Mouse (Mus musculus) heart, embryonic 11.5 days (tissue): ENCODE data around the gene Fam193b. TPM values are rescaled to one million over a fixed set of nuclear protein-coding genes. Genes with fewer than 3 reads are reported as not detected.

Source experiments
- ATAC-seq: fragments of 200-750 bp; cut with Nextera tagmentation; replicated peaks from 2 replicates; pipeline ENCODE4 v1.8.0; 2017; ENCODE audit warnings: moderate library complexity; ENCODE audit not compliant: insufficient number of reproducible peaks, low FRiP score, low TSS enrichment
- H3K27ac ChIP-seq: fragments of 300-500 bp; sonication (generic); 2 replicates; pipeline ENCODE4 v1.5.1; 2014; ENCODE audit warnings: mild to moderate bottlenecking, low read depth, low read length
- H3K27me3 ChIP-seq: fragments of 300-500 bp; sonication (generic); 2 replicates; pipeline ENCODE4 v1.6.1; 2014; ENCODE audit warnings: mild to moderate bottlenecking, low read length, mixed read lengths; ENCODE audit not compliant: control insufficient read depth, insufficient read depth
- H3K36me3 ChIP-seq: fragments of 300-500 bp; sonication (generic); 2 replicates; pipeline ENCODE4 v1.6.1; 2014; ENCODE audit warnings: mild to moderate bottlenecking, low read length, moderate library complexity, mixed read lengths; ENCODE audit not compliant: control insufficient read depth, insufficient read depth
- H3K4me1 ChIP-seq: fragments of 300-500 bp; sonication (generic); 2 replicates; pipeline ENCODE4 v1.6.1; 2014; ENCODE audit warnings: low read length; ENCODE audit not compliant: control insufficient read depth, insufficient read depth
- H3K4me2 ChIP-seq: fragments of 300-500 bp; sonication (generic); 2 replicates; pipeline ENCODE4 v1.6.1; 2014; ENCODE audit warnings: mild to moderate bottlenecking, moderate library complexity
- H3K4me3 ChIP-seq: fragments of 300-500 bp; sonication (generic); 2 replicates; pipeline ENCODE4 v1.5.1; 2014; ENCODE audit warnings: low read depth, low read length
- H3K9ac ChIP-seq: fragments of 300-500 bp; sonication (generic); 2 replicates; pipeline ENCODE4 v1.6.1; 2014; ENCODE audit warnings: mild to moderate bottlenecking, low read depth, low read length, moderate library complexity
- H3K9me3 ChIP-seq: fragments of 300-500 bp; sonication (generic); replicated peaks from 2 replicates; pipeline ENCODE4 v1.6.1; 2016; ENCODE audit warnings: low read length; ENCODE audit not compliant: control insufficient read depth
- WGBS: fragments of 180-500 bp; shearing (Covaris S2); extraction: QIAGEN DNeasy Blood & Tissue Kit; methylation state at CpG from one replicate; pipeline ENCODE4 v1.1.7; 2014; ENCODE audit not compliant: insufficient replicate concordance; 5-methylcytosine and 5-hydroxymethylcytosine counted together
- polyA plus RNA-seq: library from polyadenylated mRNA; unstranded; fragments of >200 nt; fragmentation: Nextera tagmentation; extraction: Ambion mirVana; gene quantifications from 2 replicates; pipeline ENCODE4 v1.2.1, GENCODE M21; 2014

The Fam193b gene
- polyA plus RNA-seq, 1 experiment from 2014 or later, result 19.1 TPM

- Histone ChIP-seq H3K36me3 (peaks cover 21% of the 10 kb centered on the region), H3K4me2 (no peak overlapping the region), H3K27ac (no peak overlapping the region), H3K9ac (no peak overlapping the region), H3K4me3 (no peak overlapping the region), H3K9me3 (no peaks in the 10 kb centered on the region), H3K27me3 (no peaks in the 10 kb centered on the region), H3K4me1 (peaks cover 5% of the 10 kb centered on the region; the same call in 1 of the 2 replicates)
- WGBS, result 2% methylated on average over 3 of the region's 3 CpGs
- no peak for ATAC-seq
These were observed 30.7 kb upstream of the Fam193b start for GRCm38 (mm10) chr13:55601611-55602010.

GRCm38 (mm10) chr13:55600657-55601056, 29.7 kb upstream of the Fam193b start:
- Histone ChIP-seq H3K4me2 (peak overlapping the region; percentile 67), H3K36me3 (peaks cover 22% of the 10 kb centered on the region), H3K27ac (no peak overlapping the region), H3K9me3 (no peaks in the 10 kb centered on the region), H3K4me1 (peaks cover 5% of the 10 kb centered on the region; the same call in 1 of the 2 replicates), H3K27me3 (no peaks in the 10 kb centered on the region), H3K9ac (peak overlapping the region; percentile 82), H3K4me3 (peak overlapping the region; percentile 79)
- ATAC-seq, result no peak
- 22% methylated on average over 9 of the region's 9 CpGs for WGBS

- ATAC-seq, result peak; percentile 82
- Histone ChIP-seq H3K27ac (no peak within 1 kb of the TSS), H3K9me3 (no peaks in the 10 kb centered on the region), H3K4me1 (peaks cover 8% of the 10 kb centered on the region; the same call in 1 of the 2 replicates), H3K4me2 (peak within 1 kb of the TSS; percentile 67), H3K4me3 (peak within 1 kb of the TSS; percentile 79), H3K36me3 (peaks cover 28% of the 10 kb centered on the region), H3K9ac (peak within 1 kb of the TSS; percentile 82), H3K27me3 (no peaks in the 10 kb centered on the region)
- 10% methylated on average over 50 of the region's 51 CpGs for WGBS
These were observed 28.9 kb upstream of the Fam193b start, which contains the start of gene B4galt7 for GRCm38 (mm10) chr13:55599566-55600540. B4galt7 (plus strand) TSS chr13:55599896.

GRCm38 (mm10) chr13:55596802-55597201, 25.9 kb upstream of the Fam193b start:
- Histone ChIP-seq H3K27me3 (no peaks in the 10 kb centered on the region), H3K4me1 (peaks cover 13% of the 10 kb centered on the region), H3K4me2 (no peak overlapping the region), H3K9me3 (no peaks in the 10 kb centered on the region), H3K9ac (no peak overlapping the region), H3K4me3 (no peak overlapping the region), H3K27ac (no peak overlapping the region), H3K36me3 (peaks cover 24% of the 10 kb centered on the region)
- ATAC-seq, result no peak
- 90% methylated on average over 12 of the region's 12 CpGs for WGBS

DNA sequence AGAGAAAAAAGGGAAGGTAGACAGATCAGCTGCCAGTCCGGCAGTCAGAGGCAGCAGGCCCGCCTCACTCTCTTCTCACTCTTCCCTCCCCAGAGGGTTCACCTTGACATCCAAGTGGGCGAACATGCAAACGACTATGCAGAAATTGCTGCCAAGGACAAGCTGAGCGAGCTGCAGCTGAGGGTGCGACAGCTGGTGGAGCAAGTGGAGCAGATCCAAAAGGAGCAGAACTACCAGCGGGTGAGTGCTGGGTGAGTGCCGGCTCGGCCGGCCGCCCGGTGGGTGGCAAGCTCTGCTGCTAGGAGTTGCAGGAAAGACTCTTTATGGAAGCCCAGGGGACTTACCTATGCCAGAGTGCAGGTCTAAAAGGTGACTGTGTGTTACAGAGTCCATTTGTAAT, 24.5 kb upstream of the Fam193b start:
- H3K9me3 ChIP-seq, result no peaks in the 10 kb centered on the region
- no peak overlapping the region for H3K27ac ChIP-seq
- no peak overlapping the region for H3K4me2 ChIP-seq
- no peaks in the 10 kb centered on the region for H3K27me3 ChIP-seq
- no peak overlapping the region for H3K4me3 ChIP-seq
- no peak overlapping the region for H3K9ac ChIP-seq
- ATAC-seq, result no peak
- peaks cover 8% of the 10 kb centered on the region for H3K4me1 ChIP-seq
- WGBS, result 89% methylated on average over 12 of the region's 12 CpGs
- peaks cover 24% of the 10 kb centered on the region for H3K36me3 ChIP-seq

DNA sequence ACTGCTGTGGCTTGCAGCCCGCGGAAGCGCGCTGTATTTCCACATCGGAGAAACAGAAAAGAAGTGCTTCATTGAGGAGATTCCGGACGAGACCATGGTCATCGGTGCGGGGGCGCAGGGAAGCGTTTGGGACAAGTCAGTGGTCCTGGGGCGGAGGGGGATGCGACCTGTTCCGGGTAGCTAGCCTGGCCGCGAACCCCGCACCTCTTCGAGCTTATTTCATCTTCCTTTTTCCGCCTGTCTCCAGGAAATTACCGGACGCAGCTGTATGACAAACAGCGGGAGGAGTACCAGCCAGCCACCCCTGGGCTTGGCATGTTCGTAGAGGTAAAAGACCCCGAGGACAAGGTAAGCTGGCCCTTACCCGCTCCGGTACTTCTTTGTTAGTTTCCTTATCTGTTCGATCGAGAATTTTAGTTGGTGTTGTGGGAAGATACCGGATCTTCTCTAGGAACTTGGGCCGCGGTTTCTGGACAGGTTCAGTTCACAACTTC, 22.4 kb upstream of the Fam193b start:
- H3K36me3 ChIP-seq, result peaks cover 24% of the 10 kb centered on the region
- H3K9me3 ChIP-seq, result no peaks in the 10 kb centered on the region
- H3K9ac ChIP-seq, result peak overlapping the region; percentile 90
- H3K4me3 ChIP-seq, result peak overlapping the region; percentile 89
- no peaks in the 10 kb centered on the region for H3K27me3 ChIP-seq
- peak overlapping the region; percentile 77 for H3K4me2 ChIP-seq
- H3K4me1 ChIP-seq, result peaks cover 8% of the 10 kb centered on the region
- ATAC-seq, result peak; percentile 42; the same call in 1 of the 2 replicates
- WGBS, result under 1% methylated on average over 31 of the region's 31 CpGs
- H3K27ac ChIP-seq, result peak overlapping the region; percentile 52; the same call in 1 of the 2 replicates

GRCm38 (mm10) chr13:55592512-55593253, 21.8 kb upstream of the Fam193b start:
- H3K27ac ChIP-seq, result peak overlapping the region; percentile 52; the same call in 1 of the 2 replicates
- peak; percentile 96 for ATAC-seq
- H3K27me3 ChIP-seq, result no peaks in the 10 kb centered on the region
- H3K9me3 ChIP-seq, result no peaks in the 10 kb centered on the region
- 4% methylated on average over 29 of the region's 29 CpGs for WGBS
- peaks cover 20% of the 10 kb centered on the region for H3K36me3 ChIP-seq
- H3K9ac ChIP-seq, result peak overlapping the region; percentile 90
- H3K4me1 ChIP-seq, result peaks cover 8% of the 10 kb centered on the region
- peak overlapping the region; percentile 89 for H3K4me3 ChIP-seq
- H3K4me2 ChIP-seq, result peak overlapping the region; percentile 65

DNA sequence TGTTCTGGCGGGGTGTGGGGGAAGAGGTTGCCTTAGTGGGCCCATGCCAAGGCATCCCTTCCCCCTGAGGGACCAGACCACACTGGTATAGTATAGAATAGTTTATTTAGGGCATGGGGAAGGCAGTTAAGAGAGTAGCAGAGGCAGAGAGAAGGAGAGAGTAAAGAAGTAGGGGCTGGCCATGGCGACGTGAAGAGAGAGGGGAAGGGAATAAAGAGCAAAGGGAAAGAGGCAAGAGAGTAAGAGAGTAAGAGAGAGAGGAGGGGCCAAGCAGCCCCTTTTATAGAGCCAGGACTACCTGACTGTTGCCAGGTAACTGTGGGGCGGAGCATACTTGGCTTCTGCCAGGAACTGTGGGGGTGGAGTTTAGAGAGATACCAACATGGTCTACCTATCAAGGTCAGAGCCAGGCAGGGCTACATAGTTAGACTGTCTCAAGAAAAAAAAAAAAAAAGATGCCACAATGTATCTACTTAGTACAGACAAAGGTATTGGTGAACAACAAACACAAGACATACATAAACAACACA, 21.1 kb upstream of the Fam193b start:
- WGBS, result 76% methylated on average over 4 of the region's 4 CpGs
- Histone ChIP-seq H3K9ac (no peak overlapping the region), H3K27me3 (no peaks in the 10 kb centered on the region), H3K4me3 (no peak overlapping the region), H3K9me3 (no peaks in the 10 kb centered on the region), H3K36me3 (peaks cover 15% of the 10 kb centered on the region), H3K27ac (no peak overlapping the region), H3K4me2 (no peak overlapping the region), H3K4me1 (peaks cover 8% of the 10 kb centered on the region)
- ATAC-seq, result no peak
